14 mouse cellular contexts compared by ENCODE assay signal in genomic region chr1:90283176-90283775, GRCm38 (mm10).
DNase-seq lines count a peak whose midpoint lies in the region; ATAC-seq and TF ChIP-seq lines count a peak whose summit lies in the region.
"Had no signal": no experiment of that assay in that cellular context is flagged by ENCODE, and none has a peak within 500 bp of the region (broad histone marks: within the 10 kb centered on the region; RNA-seq: fewer than 3 reads in every experiment).

No protein-coding gene starts in this region.

- no peak for DNase-seq in kidney, adult 11 months
- no peak for DNase-seq in midbrain, postnatal 0 days (ENCODE audit: low spot score)
- no peak for DNase-seq in gastrocnemius, postnatal 10 days
- DNase-seq in cerebellum, postnatal 4 days (ENCODE audit: low spot score in 2 of 2): no peak
- DNase-seq: adrenal gland, postnatal 25 days; kidney, postnatal 25 days; lung, embryonic 14.5 days; retina, postnatal 1 day; spleen, adult 18-20 months had no signal

- H3K4me3 ChIP-seq in kidney, embryonic 14.5 days (ENCODE audit: low read length): no peak overlapping the region
- no peak overlapping the region for H3K4me3 ChIP-seq in neural tube, embryonic 13.5 days
- no peak overlapping the region for H3K4me3 ChIP-seq in neural tube, embryonic 15.5 days (replicated peaks)
- H3K4me3 ChIP-seq in embryonic facial prominence, embryonic 13.5 days: no peak overlapping the region
- no peak overlapping the region for H3K4me3 ChIP-seq in midbrain, postnatal 0 days (ENCODE audit: low read depth, low read length)

- no peaks in the 10 kb centered on the region for H3K36me3 ChIP-seq in kidney, embryonic 14.5 days (ENCODE audit: control insufficient read depth, insufficient read depth, low read length)
- H3K36me3 ChIP-seq in neural tube, embryonic 13.5 days: no peaks in the 10 kb centered on the region
- no peaks in the 10 kb centered on the region for H3K36me3 ChIP-seq in neural tube, embryonic 15.5 days
- no peaks in the 10 kb centered on the region for H3K36me3 ChIP-seq in embryonic facial prominence, embryonic 13.5 days
- H3K36me3 ChIP-seq in midbrain, postnatal 0 days (ENCODE audit: insufficient read depth, low read length): no peaks in the 10 kb centered on the region

- no peak overlapping the region for H3K4me2 ChIP-seq in kidney, embryonic 14.5 days (replicated peaks; ENCODE audit: low read depth, low read length)
- H3K4me2 ChIP-seq in neural tube, embryonic 13.5 days: no peak overlapping the region
- H3K4me2 ChIP-seq in neural tube, embryonic 15.5 days: no peak overlapping the region
- H3K4me2 ChIP-seq in embryonic facial prominence, embryonic 13.5 days: peak overlapping the region; percentile 0; the same call in 1 of the 2 replicates
- no peak overlapping the region for H3K4me2 ChIP-seq in midbrain, postnatal 0 days (ENCODE audit: low read depth, low read length, poor library complexity, severe bottlenecking)
- H3K4me2 ChIP-seq: lung, embryonic 14.5 days had no signal

- H3K27me3 ChIP-seq in kidney, embryonic 14.5 days (ENCODE audit: control insufficient read depth, insufficient read depth, low read length): no peaks in the 10 kb centered on the region; the same call in 1 of the 2 replicates
- 0 out of 2 replicates have a peak, but pooled peaks cover 4% of the 10 kb centered on the region for H3K27me3 ChIP-seq in neural tube, embryonic 13.5 days
- H3K27me3 ChIP-seq in neural tube, embryonic 15.5 days (replicated peaks): peaks cover 3% of the 10 kb centered on the region; the same call in 1 of the 2 replicates
- no peaks in the 10 kb centered on the region for H3K27me3 ChIP-seq in embryonic facial prominence, embryonic 13.5 days
- no peaks in the 10 kb centered on the region for H3K27me3 ChIP-seq in midbrain, postnatal 0 days (ENCODE audit: insufficient read depth, low read length)
- H3K27me3 ChIP-seq: CH12.LX had no signal

- H3K9ac ChIP-seq in kidney, embryonic 14.5 days (ENCODE audit: low read depth, low read length): no peak overlapping the region
- H3K9ac ChIP-seq in neural tube, embryonic 13.5 days: no peak overlapping the region
- H3K9ac ChIP-seq in neural tube, embryonic 15.5 days (replicated peaks): no peak overlapping the region
- H3K9ac ChIP-seq in embryonic facial prominence, embryonic 13.5 days: no peak overlapping the region
- H3K9ac ChIP-seq in midbrain, postnatal 0 days (replicated peaks; ENCODE audit: low read length, poor library complexity, severe bottlenecking): no peak overlapping the region
- H3K9ac ChIP-seq: lung, embryonic 14.5 days had no signal

- 28% methylated on average over 11 of the region's 11 CpGs for WGBS in kidney, embryonic 14.5 days
- 36% methylated on average over 11 of the region's 11 CpGs for WGBS in neural tube, embryonic 13.5 days
- 30% methylated on average over 11 of the region's 11 CpGs for WGBS in neural tube, embryonic 15.5 days
- WGBS in embryonic facial prominence, embryonic 13.5 days: 41% methylated on average over 11 of the region's 11 CpGs
- 42% methylated on average over 11 of the region's 11 CpGs for WGBS in midbrain, postnatal 0 days

- H3K27ac ChIP-seq in kidney, embryonic 14.5 days (ENCODE audit: low read depth, low read length): no peak overlapping the region
- H3K27ac ChIP-seq in neural tube, embryonic 13.5 days (replicated peaks): peak overlapping the region; percentile 24; the same call in 1 of the 2 replicates
- H3K27ac ChIP-seq in neural tube, embryonic 15.5 days (replicated peaks): no peak overlapping the region
- H3K27ac ChIP-seq in embryonic facial prominence, embryonic 13.5 days: peak overlapping the region; percentile 64
- 0 out of 2 replicates have a peak overlapping the region, but pooled peaks have one; percentile 2 for H3K27ac ChIP-seq in midbrain, postnatal 0 days (ENCODE audit: low read depth, low read length)

- peaks cover 18% of the 10 kb centered on the region for H3K4me1 ChIP-seq in kidney, embryonic 14.5 days (ENCODE audit: control insufficient read depth, insufficient read depth, low read length)
- peaks cover 64% of the 10 kb centered on the region for H3K4me1 ChIP-seq in neural tube, embryonic 13.5 days (replicated peaks)
- peaks cover 43% of the 10 kb centered on the region for H3K4me1 ChIP-seq in neural tube, embryonic 15.5 days
- peaks cover 78% of the 10 kb centered on the region for H3K4me1 ChIP-seq in embryonic facial prominence, embryonic 13.5 days
- H3K4me1 ChIP-seq in midbrain, postnatal 0 days (ENCODE audit: insufficient read depth, low read length): peaks cover 14% of the 10 kb centered on the region

- no peaks in the 10 kb centered on the region for H3K9me3 ChIP-seq in kidney, embryonic 14.5 days (ENCODE audit: control insufficient read depth, low read length)
- no peaks in the 10 kb centered on the region for H3K9me3 ChIP-seq in neural tube, embryonic 13.5 days
- no peaks in the 10 kb centered on the region for H3K9me3 ChIP-seq in neural tube, embryonic 15.5 days (replicated peaks)
- no peaks in the 10 kb centered on the region for H3K9me3 ChIP-seq in embryonic facial prominence, embryonic 13.5 days
- no peaks in the 10 kb centered on the region for H3K9me3 ChIP-seq in midbrain, postnatal 0 days (ENCODE audit: low read length)

- no peak for TF ChIP-seq CTCF in midbrain, postnatal 0 days (IDR thresholded peaks at IDR 0.05)

- ATAC-seq in kidney, embryonic 14.5 days (ENCODE audit: low FRiP score, low TSS enrichment): peak; percentile 48; the same call in 1 of the 2 replicates
- ATAC-seq in neural tube, embryonic 13.5 days (ENCODE audit: low read depth): no peak
- no peak for ATAC-seq in neural tube, embryonic 15.5 days (ENCODE audit: low FRiP score)
- ATAC-seq in embryonic facial prominence, embryonic 13.5 days (ENCODE audit: insufficient number of reproducible peaks, insufficient read depth, low FRiP score, low TSS enrichment, low read depth): no peak
- ATAC-seq in midbrain, postnatal 0 days (ENCODE audit: low FRiP score): no peak

Comparison
In these comparisons a context has a peak if more than half of its experiments do, and no peak if none do; other contexts are left out.
1. H3K27ac ChIP-seq: peak in neural tube, embryonic 13.5 days (single experiment), embryonic facial prominence, embryonic 13.5 days (single experiment) and midbrain, postnatal 0 days (single experiment); none in kidney, embryonic 14.5 days (single experiment) and neural tube, embryonic 15.5 days (single experiment).